Mouse (Mus musculus) cerebellum, adult 2 months (tissue): Measurements from ENCODE around the gene Tm9sf1. TPM values are rescaled to one million over a fixed set of nuclear protein-coding genes. Genes with fewer than 3 reads are reported as not detected.

Experiments
- DNase-seq, 2 experiments: peaks; one replicate each; pipeline ENCODE4 v3.0.0; 2021
- H3K27ac ChIP-seq: fragments of 200-500 bp; 2 replicates; pipeline ENCODE4 v1.5.1; 2012; ENCODE audit warnings: low read length, control low read depth, inconsistent platforms; ENCODE audit not compliant: insufficient read depth
- H3K27me3 ChIP-seq: fragments of 200-500 bp; 2 replicates; pipeline ENCODE4 v1.6.1; 2012; ENCODE audit warnings: inconsistent platforms, mild to moderate bottlenecking, low read length, moderate library complexity; ENCODE audit not compliant: control insufficient read depth, insufficient read depth
- H3K4me1 ChIP-seq: fragments of 200-500 bp; 2 replicates; pipeline ENCODE4 v1.6.1; 2011; ENCODE audit warnings: low read length; ENCODE audit not compliant: control insufficient read depth, insufficient read depth
- H3K4me3 ChIP-seq: fragments of 200-500 bp; replicated peaks from 2 replicates; pipeline ENCODE3; 2011; ENCODE audit warnings: mild to moderate bottlenecking, low read depth, low read length, control low read depth; ENCODE audit not compliant: insufficient read depth
- CTCF ChIP-seq: fragments of 200-500 bp; IDR thresholded peaks from 2 replicates; pipeline ENCODE4 v1.5.1; 2011; ENCODE audit warnings: low read depth, mild to moderate bottlenecking, control low read depth, low read length, moderate library complexity, borderline replicate concordance; ENCODE audit not compliant: insufficient read depth
- POLR2A ChIP-seq: fragments of 200-500 bp; IDR thresholded peaks from 2 replicates; pipeline ENCODE4 v1.6.1; 2011; ENCODE audit warnings: low read length, control low read depth, borderline replicate concordance; ENCODE audit not compliant: insufficient read depth
- WGBS: fragments of 180-500 bp; shearing (Covaris S2); methylation state at CpG from one replicate; pipeline ENCODE4 v1.1.7; 2018; 5-methylcytosine and 5-hydroxymethylcytosine counted together
- polyA plus RNA-seq: library from polyadenylated mRNA; depleted of rRNA; stranded (reverse); fragments of >200 nt; gene quantifications from 2 replicates; pipeline ENCODE4 v1.2.3, GENCODE M21; 2012

Tm9sf1 gene
- polyA plus RNA-seq, 1 experiment = 35.3 TPM

GRCm38 (mm10) chr14:55598521-55599390, 44.9 kb downstream of the Tm9sf1 start:
- TF ChIP-seq CTCF (no peak), POLR2A (no peak)
- no peak for DNase-seq
- Histone ChIP-seq H3K4me3 (no peak overlapping the region), H3K27ac (no peak overlapping the region), H3K27me3 (no peaks in the 10 kb centered on the region), H3K4me1 (0 out of 2 replicates have a peak, but pooled peaks cover 3% of the 10 kb centered on the region)
- 88% methylated on average over 21 of the region's 21 CpGs for WGBS

DNA sequence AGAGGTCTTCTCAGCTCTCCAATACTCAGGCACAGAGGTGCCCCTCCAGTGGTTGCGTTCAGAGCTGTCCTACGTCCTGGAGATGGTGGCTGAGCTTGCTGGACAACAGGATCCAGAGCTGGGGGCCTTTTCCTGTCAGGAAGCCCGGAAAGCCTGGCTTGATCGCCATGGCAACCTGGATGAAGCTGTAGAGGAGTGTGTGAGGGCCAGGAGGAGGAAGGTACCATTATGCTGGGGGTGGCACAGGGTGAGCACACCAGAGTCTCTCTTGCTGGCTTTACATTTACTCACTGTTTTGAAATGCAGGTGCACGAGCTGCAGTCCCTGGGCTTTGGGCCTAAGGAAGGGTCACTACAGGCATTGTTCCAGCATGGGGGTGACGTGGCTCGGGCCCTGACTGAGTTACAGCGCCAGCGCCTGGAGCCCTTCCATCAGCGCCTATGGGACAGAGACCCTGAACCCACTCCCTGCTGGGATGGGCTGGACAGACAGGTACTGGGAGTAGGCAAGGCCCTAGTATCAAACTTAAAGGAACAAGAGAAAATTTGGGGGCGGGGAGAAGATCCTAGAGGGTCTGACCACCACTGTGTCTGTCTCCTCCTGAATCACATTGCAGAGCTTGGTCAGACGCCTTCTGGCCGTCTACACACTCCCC, 47.4 kb downstream of the Tm9sf1 start:
- WGBS = 39% methylated on average over 13 of the region's 13 CpGs
- TF ChIP-seq POLR2A (no peak), CTCF (no peak)
- no peak overlapping the region for H3K27ac ChIP-seq

DNA sequence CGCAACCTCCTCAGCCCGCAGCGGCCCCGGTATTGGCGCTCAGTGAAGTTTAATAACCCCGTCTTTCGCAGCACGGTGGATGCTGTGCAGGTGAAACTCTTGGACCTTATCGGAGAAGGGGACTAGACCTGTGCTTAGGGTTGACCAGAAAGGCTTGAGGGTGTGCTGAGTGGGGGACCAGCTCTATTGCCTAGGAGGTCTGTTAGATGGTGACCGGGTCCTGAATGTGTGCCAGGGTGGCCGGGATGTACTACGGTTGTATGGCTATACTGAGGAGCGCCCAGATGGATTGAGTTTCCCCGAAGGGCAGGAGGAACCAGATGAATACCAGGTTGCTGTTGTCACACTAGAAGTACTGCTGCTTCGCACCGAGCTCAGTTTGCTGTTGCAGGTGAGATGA, 51.4 kb downstream of the Tm9sf1 start:
- peak overlapping the region; percentile 89 for H3K4me3 ChIP-seq
- H3K27me3 ChIP-seq = no peaks in the 10 kb centered on the region
- TF ChIP-seq POLR2A = no peak
- no peak for TF ChIP-seq CTCF
- no peak overlapping the region for H3K27ac ChIP-seq
- H3K4me1 ChIP-seq = no peaks in the 10 kb centered on the region
- 2% methylated on average over 16 of the region's 16 CpGs for WGBS
- DNase-seq = peak; percentile 37 to 42

More for the DNA sequence above, 47.4 kb downstream of the Tm9sf1 start:
- H3K4me1 ChIP-seq = no peaks in the 10 kb centered on the region
- H3K27me3 ChIP-seq = no peaks in the 10 kb centered on the region
- no peak for DNase-seq
- no peak overlapping the region for H3K4me3 ChIP-seq

GRCm38 (mm10) chr14:55591331-55591891, 52.2 kb downstream of the Tm9sf1 start, which contains the start of gene Rnf31:
Gene Rnf31 (plus strand): TSS chr14:55591708.
- Histone ChIP-seq H3K27ac (peak within 1 kb of the TSS; percentile 70), H3K4me1 (no peaks in the 10 kb centered on the region), H3K4me3 (peak within 1 kb of the TSS; percentile 89), H3K27me3 (no peaks in the 10 kb centered on the region)
- TF ChIP-seq CTCF (no peak), POLR2A (peak; percentile 72)
- peak; percentile 92 to 96 for DNase-seq
- WGBS = under 1% methylated on average over 33 of the region's 33 CpGs

DNA sequence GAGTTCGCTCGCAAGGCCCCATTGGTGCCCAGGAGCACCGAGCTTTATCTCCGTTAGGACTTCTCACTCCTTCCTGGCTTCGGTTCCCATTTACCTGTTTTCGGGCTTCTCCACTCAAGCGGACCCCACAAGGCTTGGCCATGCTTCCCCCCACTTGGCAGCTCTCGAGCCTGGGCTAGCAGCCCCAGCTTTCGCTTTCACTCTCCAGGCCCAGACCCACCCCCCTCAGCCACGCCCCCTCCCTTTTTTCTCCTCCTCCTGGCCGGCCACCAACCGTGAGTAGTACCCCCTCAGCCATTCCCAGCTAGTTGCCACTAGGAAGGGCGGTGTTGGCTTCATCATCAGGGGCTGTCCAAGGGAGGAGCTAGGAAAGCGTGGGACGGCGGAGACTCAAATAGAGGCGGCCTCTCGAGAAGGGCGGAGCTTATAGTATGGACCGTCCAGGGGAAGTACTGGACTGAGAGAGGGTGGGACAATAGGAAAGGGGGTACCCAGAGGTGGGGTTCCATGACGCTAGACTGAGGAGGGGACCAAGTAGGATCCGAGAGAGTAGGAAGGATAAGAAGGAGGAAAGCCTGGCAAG, 52.8 kb downstream of the Tm9sf1 start, which contains the start of gene Psme2:
TSS of gene Psme2 (minus strand) at position 366 of the 583 bp plus-strand sequence.
- TF ChIP-seq POLR2A (no peak), CTCF (no peak)

DNA sequence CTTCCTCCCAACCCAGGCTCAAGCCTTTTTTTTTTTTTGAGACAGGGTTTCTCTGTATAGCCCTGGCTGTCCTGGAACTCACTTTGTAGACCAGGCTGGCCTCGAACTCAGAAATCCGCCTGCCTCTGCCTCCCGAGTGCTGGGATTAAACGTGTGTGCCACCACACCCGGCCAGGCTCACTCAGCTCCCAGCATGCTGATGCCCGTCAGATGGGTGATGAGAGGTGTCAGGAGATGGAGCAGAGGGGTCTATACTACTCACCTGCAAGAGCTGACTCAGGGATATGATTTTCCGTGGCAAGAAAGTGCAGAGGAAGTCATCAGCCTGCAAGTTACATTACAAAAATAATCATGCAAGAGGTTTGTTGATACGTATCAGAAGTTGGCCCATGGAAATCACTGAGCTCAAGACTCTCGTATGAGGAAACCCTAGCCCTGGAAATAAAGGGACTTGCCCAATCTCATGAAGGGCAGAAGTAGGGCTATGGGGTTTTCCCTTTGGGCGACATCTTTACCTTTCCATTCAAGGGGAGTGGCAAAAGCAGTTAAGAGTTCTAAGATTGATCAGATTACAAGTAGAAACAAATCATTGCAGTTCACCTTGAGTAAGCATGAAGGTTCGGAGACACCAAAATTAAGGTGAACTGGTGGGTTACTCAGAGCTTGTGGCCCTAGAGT, 53.7 kb downstream of the Tm9sf1 start:
- TF ChIP-seq CTCF = no peak
- TF ChIP-seq POLR2A = no peak
- no peak overlapping the region for H3K27ac ChIP-seq
- DNase-seq = no peak

More for the DNA sequence above, 52.8 kb downstream of the Tm9sf1 start, which contains the start of gene Psme2:
- no peaks in the 10 kb centered on the region for H3K4me1 ChIP-seq
- under 1% methylated on average over 21 of the region's 22 CpGs for WGBS
- peak within 1 kb of the TSS; percentile 89 for H3K4me3 ChIP-seq
- peak; percentile 82 to 87 for DNase-seq
- H3K27ac ChIP-seq = peak within 1 kb of the TSS; percentile 70
- no peaks in the 10 kb centered on the region for H3K27me3 ChIP-seq

DNA sequence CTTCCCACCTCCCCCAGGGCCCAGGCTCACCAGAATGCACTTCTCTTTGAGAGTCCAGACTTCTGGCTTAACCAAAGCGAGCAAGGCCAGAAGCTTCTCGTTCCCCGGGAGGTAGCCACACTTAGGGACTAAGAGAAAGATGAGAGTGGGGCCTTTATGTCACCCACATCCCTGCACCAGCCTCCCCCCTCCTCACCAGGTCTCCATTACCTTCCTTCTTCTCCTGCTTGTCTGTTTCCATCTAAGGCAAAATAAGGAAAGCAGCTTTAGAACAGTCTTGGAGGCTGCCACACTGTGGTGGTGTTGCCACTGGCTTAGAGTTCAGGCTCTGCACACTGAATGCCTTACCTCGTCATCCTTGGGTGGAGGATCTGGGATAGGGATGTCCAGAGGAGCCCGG, 54.3 kb downstream of the Tm9sf1 start:
- WGBS = 92% methylated on average over 5 of the region's 5 CpGs
- Histone ChIP-seq H3K27ac (no peak overlapping the region), H3K4me1 (peaks cover 3% of the 10 kb centered on the region; the same call in 1 of the 2 replicates), H3K4me3 (no peak overlapping the region), H3K27me3 (no peaks in the 10 kb centered on the region)
- no peak for DNase-seq
- TF ChIP-seq CTCF (no peak), POLR2A (no peak)

More for the DNA sequence above, 53.7 kb downstream of the Tm9sf1 start:
- Histone ChIP-seq H3K27me3 (no peaks in the 10 kb centered on the region), H3K4me1 (peaks cover 3% of the 10 kb centered on the region; the same call in 1 of the 2 replicates), H3K4me3 (no peak overlapping the region)
- WGBS = 84% methylated on average over 11 of the region's 11 CpGs
